Mouse (Mus musculus) liver, adult 2 months (tissue): ENCODE data around the gene Adap1.
A peak's percentile ranks its signal among the peaks of the same experiment; 100 is the strongest.

ENCODE experiments used
- CTCF ChIP-seq: fragments of 200-500 bp; IDR thresholded peaks from 2 replicates; pipeline ENCODE4 v1.5.1; 2011; ENCODE audit warnings: low read depth, low read length, control low read depth
- POLR2A ChIP-seq: fragments of 200-500 bp; IDR thresholded peaks from 2 replicates; pipeline ENCODE4 v1.6.1; 2011; ENCODE audit warnings: low read length, control low read depth; ENCODE audit not compliant: insufficient read depth; ENCODE audit errors: extremely low read depth

DNA sequence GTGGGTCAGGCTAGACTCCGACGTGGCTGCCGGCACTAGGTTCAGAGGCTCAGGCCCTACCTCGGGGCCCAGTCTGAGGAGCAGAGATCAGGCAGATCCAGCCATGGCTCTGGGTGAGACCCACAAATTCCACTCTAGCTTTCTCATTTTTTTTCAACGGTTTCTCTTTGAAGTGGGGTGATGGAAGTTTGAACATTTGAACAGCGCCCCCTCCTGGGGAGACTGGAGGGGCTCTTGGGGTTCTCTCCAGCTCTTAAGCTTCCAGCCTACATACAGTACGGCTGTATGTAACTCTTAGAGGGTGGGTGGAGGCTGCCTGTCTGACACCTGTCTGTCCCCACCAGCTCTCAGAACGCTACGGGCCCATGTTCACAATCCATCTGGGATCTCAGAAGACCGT is 28.1 kb upstream of the Adap1 start:
- peak; percentile 38; the same call in 1 of the 2 replicates for TF ChIP-seq CTCF
- TF ChIP-seq POLR2A, result no peak
